Mouse (Mus musculus) sigmoid colon, adult 10 weeks (tissue): Measurements from ENCODE around the gene A630001G21Rik. TPM values are rescaled to one million over a fixed set of nuclear protein-coding genes. Genes with fewer than 3 reads are reported as not detected.

Experiments
- polyA plus RNA-seq: library from polyadenylated mRNA; stranded (reverse); fragments of 350-450 nt; fragmentation: Illumina TruSeq; extraction: RNeasy Lipid Tissue Mini Kit (QIAGEN cat#74804); gene quantifications from one replicate; pipeline ENCODE4 v1.2.3, GENCODE M21; 2014; ENCODE audit warnings: low read depth, low replicate concordance

A630001G21Rik gene
- 12.4 TPM for polyA plus RNA-seq

GRCm38 (mm10) chr1:85778436-85778835, at the start of gene A630001G21Rik:
Gene A630001G21Rik (minus strand): TSS chr1:85778643.

GRCm38 (mm10) chr1:85793208-85794105, 15.0 kb upstream of the A630001G21Rik start, which contains the start of gene Cab39:
Gene Cab39 (plus strand): TSS chr1:85793441.

Other genes starting within 250 kb of the A630001G21Rik start
- not detected for gene G530012D18Rik, start 203.0 kb downstream of the A630001G21Rik start, polyA plus RNA-seq
- gene Sp110, start 179.8 kb downstream of the A630001G21Rik start, polyA plus RNA-seq, result 10.3 TPM
- 18.9 TPM for gene Sp140, start 178.3 kb downstream of the A630001G21Rik start, polyA plus RNA-seq
- gene Sp100, start 128.7 kb downstream of the A630001G21Rik start, polyA plus RNA-seq, result 86.2 TPM
- gene Cab39, start 14.8 kb upstream of the A630001G21Rik start, polyA plus RNA-seq, result 443 TPM
- 2.4 TPM for gene Itm2c, start 115.6 kb upstream of the A630001G21Rik start, polyA plus RNA-seq
- not detected for gene 4933407L21Rik, start 149.8 kb upstream of the A630001G21Rik start, polyA plus RNA-seq
- 1.3 TPM for gene Gpr55, start 182.4 kb upstream of the A630001G21Rik start, polyA plus RNA-seq
- gene Spata3, start 238.2 kb upstream of the A630001G21Rik start, polyA plus RNA-seq, result not detected